Mouse (Mus musculus) midbrain, embryonic 16.5 days (tissue): ENCODE data around the gene Bckdha. TPM values are rescaled to one million over a fixed set of nuclear protein-coding genes. Genes with fewer than 3 reads are reported as not detected.
A peak's percentile ranks its signal among the peaks of the same experiment; 100 is the strongest.

Experiments used
- ATAC-seq: fragments of 200-750 bp; cut with Nextera tagmentation; 2 replicates; pipeline ENCODE4 v1.8.0; 2017; ENCODE audit warnings: moderate TSS enrichment
- H3K27ac ChIP-seq: fragments of 300-500 bp; sonication (generic); 2 replicates; pipeline ENCODE4 v1.5.1; 2014; ENCODE audit warnings: mild to moderate bottlenecking, low read length, mixed read lengths
- H3K27me3 ChIP-seq: fragments of 300-500 bp; sonication (generic); 2 replicates; pipeline ENCODE4 v1.6.1; 2014; ENCODE audit warnings: low read depth, low read length, mixed read lengths; ENCODE audit not compliant: control insufficient read depth, insufficient read depth
- H3K36me3 ChIP-seq: fragments of 300-500 bp; sonication (generic); 2 replicates; pipeline ENCODE4 v1.6.1; 2014; ENCODE audit warnings: mild to moderate bottlenecking, low read length, moderate library complexity, mixed read lengths; ENCODE audit not compliant: control insufficient read depth, insufficient read depth
- H3K4me1 ChIP-seq: fragments of 300-500 bp; sonication (generic); 2 replicates; pipeline ENCODE4 v1.6.1; 2014; ENCODE audit warnings: mild to moderate bottlenecking, low read length, mixed read lengths; ENCODE audit not compliant: control insufficient read depth, insufficient read depth
- H3K4me2 ChIP-seq: fragments of 300-500 bp; sonication (generic); 2 replicates; pipeline ENCODE4 v1.6.1; 2014; ENCODE audit warnings: mild to moderate bottlenecking, low read length, mixed read lengths
- H3K4me3 ChIP-seq: fragments of 300-500 bp; sonication (generic); 2 replicates; pipeline ENCODE4 v1.5.1; 2014; ENCODE audit warnings: low read depth, mild to moderate bottlenecking, low read length, moderate library complexity, mixed read lengths
- H3K9ac ChIP-seq: fragments of 300-500 bp; sonication (generic); 2 replicates; pipeline ENCODE4 v1.6.1; 2014; ENCODE audit warnings: low read depth, low read length, mixed read lengths
- H3K9me3 ChIP-seq: fragments of 300-500 bp; sonication (generic); replicated peaks from 2 replicates; pipeline ENCODE4 v1.6.1; 2014; ENCODE audit warnings: mild to moderate bottlenecking, low read length, mixed read lengths; ENCODE audit not compliant: control insufficient read depth, poor library complexity, severe bottlenecking
- WGBS: fragments of 180-500 bp; shearing (Covaris S2); extraction: QIAGEN DNeasy Blood & Tissue Kit; methylation state at CpG from one replicate; pipeline ENCODE4 v1.1.7; 2014; 5-methylcytosine and 5-hydroxymethylcytosine counted together
- polyA plus RNA-seq: library from polyadenylated mRNA; unstranded; fragments of >200 nt; fragmentation: Nextera tagmentation; extraction: Ambion mirVana; gene quantifications from 2 replicates; pipeline ENCODE4 v1.2.1, GENCODE M21; 2015

Bckdha gene
- polyA plus RNA-seq, 1 experiment from 2014 or later = 41.4 TPM

DNA sequence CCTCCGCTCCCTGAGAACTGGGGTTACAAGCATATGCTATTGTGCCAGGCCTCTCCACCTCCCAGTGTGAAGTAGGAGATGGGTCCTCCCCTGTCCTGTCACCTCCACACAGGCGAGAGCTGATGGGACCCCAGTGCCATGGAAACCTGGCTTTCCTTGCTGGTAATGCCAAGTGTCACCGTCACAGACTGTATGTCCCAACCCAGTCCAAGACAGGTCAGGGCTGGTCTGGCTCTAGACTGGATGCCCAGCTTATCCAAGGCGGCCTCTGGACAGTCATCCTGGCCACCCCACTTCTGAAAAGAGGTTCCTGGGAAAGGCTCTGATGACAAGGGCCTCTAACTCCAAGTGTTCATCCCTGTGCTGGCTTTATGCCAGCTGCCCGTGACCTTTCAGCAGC, 21.7 kb downstream of the Bckdha start:
- H3K4me3 ChIP-seq = no peak overlapping the region
- no peak overlapping the region for H3K27ac ChIP-seq
- H3K4me1 ChIP-seq = no peaks in the 10 kb centered on the region
- H3K36me3 ChIP-seq = peaks cover 10% of the 10 kb centered on the region; the same call in 1 of the 2 replicates
- H3K27me3 ChIP-seq = no peaks in the 10 kb centered on the region
- H3K9ac ChIP-seq = no peak overlapping the region
- WGBS = 88% methylated on average over 5 of the region's 5 CpGs
- no peak overlapping the region for H3K4me2 ChIP-seq
- no peak for ATAC-seq
- no peaks in the 10 kb centered on the region for H3K9me3 ChIP-seq

DNA sequence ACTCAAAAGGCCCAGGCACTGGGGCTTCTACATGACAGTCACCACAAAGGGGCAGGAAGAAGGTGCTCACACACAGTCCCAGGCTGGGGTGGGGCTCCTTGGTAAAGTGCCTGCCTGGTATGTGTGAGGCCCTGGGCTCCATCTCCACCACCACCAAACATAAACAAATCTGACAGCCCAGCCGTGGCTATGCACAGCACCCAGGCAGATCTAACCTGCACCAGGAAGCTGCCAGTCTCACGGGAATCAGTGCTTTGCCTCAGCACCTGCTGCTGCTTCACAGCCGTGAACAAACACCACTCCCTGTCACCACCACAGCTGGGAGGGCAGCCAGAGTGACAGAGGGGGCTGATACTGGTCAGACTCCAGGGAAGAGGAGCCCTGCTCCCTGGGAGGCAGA, 22.4 kb downstream of the Bckdha start:
- no peaks in the 10 kb centered on the region for H3K27me3 ChIP-seq
- no peaks in the 10 kb centered on the region for H3K9me3 ChIP-seq
- H3K4me2 ChIP-seq = no peak overlapping the region
- WGBS = 59% methylated on average over 3 of the region's 3 CpGs
- H3K9ac ChIP-seq = no peak overlapping the region
- no peaks in the 10 kb centered on the region for H3K4me1 ChIP-seq
- no peak overlapping the region for H3K4me3 ChIP-seq
- no peak overlapping the region for H3K27ac ChIP-seq
- ATAC-seq = no peak
- H3K36me3 ChIP-seq = peaks cover 12% of the 10 kb centered on the region; the same call in 1 of the 2 replicates

DNA sequence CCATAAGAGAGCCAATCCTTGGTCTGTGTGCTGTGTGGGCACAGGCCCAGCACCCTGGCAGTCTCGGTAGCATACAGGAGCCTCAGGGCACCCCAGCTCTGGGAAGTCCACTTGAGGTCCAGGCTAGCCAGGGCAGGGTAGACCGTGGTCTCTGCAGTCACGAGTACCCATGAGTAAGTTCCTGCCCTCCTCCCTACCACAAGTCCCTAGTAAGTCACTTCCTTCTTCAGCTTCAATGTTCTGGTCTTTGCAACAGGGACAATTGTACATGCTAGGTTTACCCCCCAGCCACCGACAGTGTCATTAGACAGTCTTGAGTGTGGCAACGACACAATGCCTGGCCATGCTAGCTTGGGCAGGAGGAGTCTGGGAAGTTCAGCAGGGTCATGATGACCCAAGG, 26.1 kb downstream of the Bckdha start:
- Histone ChIP-seq H3K27me3 (peaks cover 7% of the 10 kb centered on the region; the same call in 1 of the 2 replicates), H3K4me2 (no peak overlapping the region), H3K27ac (no peak overlapping the region), H3K36me3 (peaks cover 24% of the 10 kb centered on the region), H3K9ac (no peak overlapping the region), H3K4me3 (no peak overlapping the region), H3K4me1 (no peaks in the 10 kb centered on the region; the same call in 1 of the 2 replicates), H3K9me3 (no peaks in the 10 kb centered on the region)
- no peak for ATAC-seq
- WGBS = 98% methylated on average over 5 of the region's 5 CpGs

DNA sequence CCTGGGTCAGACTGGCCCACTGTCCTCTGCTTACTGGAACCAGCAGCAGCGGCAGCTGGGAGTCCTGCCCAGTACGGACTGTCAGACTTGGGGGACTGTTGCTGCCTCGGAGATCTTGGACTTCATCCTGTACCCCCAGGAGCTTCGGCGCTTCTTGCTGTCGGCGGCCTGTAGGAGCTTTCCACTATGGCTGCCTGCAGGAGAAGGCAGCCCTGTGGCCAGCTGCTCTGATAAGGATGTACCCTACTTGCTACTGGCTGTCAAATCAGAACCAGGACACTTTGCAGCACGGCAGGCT, 30.5 kb downstream of the Bckdha start:
- peaks cover 7% of the 10 kb centered on the region for H3K27me3 ChIP-seq
- no peak overlapping the region for H3K9ac ChIP-seq
- H3K27ac ChIP-seq = no peak overlapping the region
- ATAC-seq = no peak
- no peaks in the 10 kb centered on the region for H3K9me3 ChIP-seq
- 76% methylated on average over 8 of the region's 8 CpGs for WGBS
- peaks cover 26% of the 10 kb centered on the region for H3K36me3 ChIP-seq
- H3K4me1 ChIP-seq = peaks cover 4% of the 10 kb centered on the region; the same call in 1 of the 2 replicates
- H3K4me3 ChIP-seq = no peak overlapping the region
- H3K4me2 ChIP-seq = no peak overlapping the region

DNA sequence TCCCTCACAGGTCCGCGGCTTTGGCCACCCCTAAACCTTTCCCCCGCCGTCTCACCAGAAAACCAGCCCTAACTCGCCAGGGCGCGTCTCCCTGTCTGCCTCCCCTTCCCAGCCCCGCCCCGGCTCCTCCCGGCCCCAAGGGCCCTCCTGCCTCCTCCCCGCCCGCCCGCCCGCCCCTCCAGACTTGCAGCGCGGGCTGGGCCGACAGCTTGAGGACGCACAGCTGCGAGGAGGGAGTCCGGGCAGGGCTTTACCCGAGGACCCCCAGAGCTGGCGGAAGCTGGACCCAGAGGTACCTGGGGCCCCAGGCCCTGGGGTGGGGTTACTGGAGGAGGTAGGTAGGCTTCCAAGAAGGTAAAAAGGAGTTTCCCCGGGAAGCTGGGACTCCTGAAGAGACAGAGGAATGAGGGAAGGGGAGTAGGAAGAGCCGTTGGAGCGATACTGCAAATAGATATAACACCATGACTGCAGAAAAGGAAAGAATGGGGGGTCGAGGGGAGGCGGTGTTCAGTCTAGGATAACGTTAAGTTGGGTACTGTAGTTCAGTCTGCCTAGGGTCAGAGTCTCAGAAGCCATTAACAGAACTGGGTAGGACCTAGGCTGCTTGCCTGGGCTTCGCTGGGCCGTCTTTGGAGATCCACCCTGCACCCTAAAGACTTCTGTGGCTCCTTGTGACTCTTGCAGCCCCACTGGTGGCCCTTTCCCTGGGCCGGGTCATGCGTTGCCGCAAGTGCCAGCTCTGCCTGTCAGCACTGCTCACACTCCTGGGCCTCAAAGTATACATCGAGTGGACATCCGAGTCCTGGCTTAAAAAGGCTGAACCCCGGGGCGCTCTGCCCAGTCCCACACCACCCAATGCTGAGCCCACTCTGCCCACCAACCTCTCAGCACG, 31.1 kb downstream of the Bckdha start:
- no peak for ATAC-seq
- no peaks in the 10 kb centered on the region for H3K9me3 ChIP-seq
- H3K27ac ChIP-seq = no peak overlapping the region
- peaks cover 23% of the 10 kb centered on the region for H3K36me3 ChIP-seq
- peaks cover 7% of the 10 kb centered on the region for H3K27me3 ChIP-seq
- H3K4me3 ChIP-seq = peak overlapping the region; percentile 18
- 0 out of 2 replicates have a peak overlapping the region, but pooled peaks have one; percentile 38 for H3K9ac ChIP-seq
- WGBS = 25% methylated on average over 30 of the region's 38 CpGs
- H3K4me2 ChIP-seq = peak overlapping the region; percentile 36
- H3K4me1 ChIP-seq = peaks cover 4% of the 10 kb centered on the region; the same call in 1 of the 2 replicates

DNA sequence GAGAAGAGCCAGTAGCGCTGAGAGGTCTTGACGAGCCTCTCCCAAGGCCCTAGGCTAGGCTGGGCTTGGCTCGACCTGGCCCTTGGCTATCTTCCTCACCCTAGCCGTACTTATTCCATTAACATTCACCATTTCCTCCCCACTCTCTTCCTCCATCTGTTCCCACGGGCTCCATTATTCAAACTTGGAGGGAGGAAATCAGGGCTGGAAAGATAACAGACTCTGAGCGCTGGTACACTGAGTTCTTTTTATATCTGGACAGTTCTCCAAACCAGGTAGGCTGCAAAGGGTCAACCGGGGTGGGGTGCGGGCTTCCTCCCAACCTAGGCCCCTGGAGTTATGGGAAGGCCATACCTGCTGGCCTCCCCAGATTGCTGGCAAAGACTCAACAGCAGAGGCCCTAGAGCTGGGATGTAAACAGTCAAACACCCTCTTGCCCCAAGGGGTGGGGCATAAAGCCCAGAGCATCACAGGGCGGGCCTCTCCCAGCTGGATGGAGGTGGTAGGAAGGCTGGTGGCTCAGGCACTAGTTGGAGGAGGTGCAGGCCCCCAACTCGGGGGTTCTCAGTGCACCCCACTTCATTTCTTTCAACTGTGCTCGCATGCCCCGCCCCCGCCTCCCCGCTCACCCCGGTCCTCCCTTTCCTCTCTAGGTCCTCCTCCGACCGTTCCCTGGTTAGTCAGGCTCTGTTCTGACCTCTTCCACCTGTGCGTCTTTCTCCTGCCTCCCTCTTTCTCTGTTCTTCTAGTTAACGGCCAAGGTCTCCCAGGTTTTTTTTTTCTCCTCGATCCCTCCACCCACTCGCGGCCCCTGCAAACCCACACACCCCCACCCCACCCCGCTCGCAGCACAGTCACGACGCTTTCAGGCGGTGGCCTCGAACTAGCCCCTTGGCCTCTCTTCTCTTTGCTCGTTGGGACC, 32.0 kb downstream of the Bckdha start, which contains the start of gene B3gnt8:
TSS of gene B3gnt8 (plus strand) at position 146 of the 922 bp plus-strand sequence.
- Histone ChIP-seq H3K4me2 (peak within 1 kb of the TSS; percentile 36), H3K27ac (no peak within 1 kb of the TSS), H3K4me1 (peaks cover 4% of the 10 kb centered on the region; the same call in 1 of the 2 replicates), H3K4me3 (peak within 1 kb of the TSS; percentile 18), H3K27me3 (peaks cover 7% of the 10 kb centered on the region), H3K9ac (0 out of 2 replicates have a peak within 1 kb of the TSS, but pooled peaks have one; percentile 38), H3K36me3 (peaks cover 23% of the 10 kb centered on the region), H3K9me3 (no peaks in the 10 kb centered on the region)
- ATAC-seq = no peak
- 20% methylated on average over 29 of the region's 29 CpGs for WGBS

DNA sequence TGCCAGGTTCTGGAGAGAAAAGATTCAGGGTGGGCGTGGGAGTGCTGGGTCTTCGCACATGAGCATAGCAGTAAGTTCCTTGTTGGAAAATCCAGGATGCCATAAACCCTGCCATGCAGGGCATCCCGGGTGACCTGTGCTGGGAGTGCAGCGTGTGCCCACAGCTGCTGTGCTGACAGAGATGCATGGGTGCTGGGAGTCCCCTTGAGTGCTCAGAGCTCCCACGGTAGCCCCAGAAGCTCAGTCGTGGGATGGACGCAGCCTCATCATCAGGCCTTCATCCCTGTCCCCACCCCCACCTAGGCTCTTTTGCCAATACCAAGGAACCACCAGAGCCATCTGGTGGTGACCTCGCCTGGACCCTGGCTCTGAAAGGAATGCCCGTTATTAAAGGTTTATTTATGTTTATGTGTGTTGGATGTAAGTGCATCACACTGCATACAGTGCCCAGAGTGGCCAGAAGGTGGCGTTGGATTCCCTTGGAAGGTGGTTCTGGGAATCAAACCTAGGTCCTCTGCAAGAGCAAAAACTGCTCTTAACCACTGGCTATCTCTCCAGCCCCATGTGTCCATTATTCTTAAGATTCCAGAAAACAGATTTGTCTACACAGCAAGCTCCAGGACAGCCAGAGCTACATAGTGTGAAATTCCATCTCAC, 33.1 kb downstream of the Bckdha start:
- 80% methylated on average over 10 of the region's 10 CpGs for WGBS
- no peak for ATAC-seq
- Histone ChIP-seq H3K27ac (no peak overlapping the region), H3K9me3 (no peaks in the 10 kb centered on the region), H3K9ac (no peak overlapping the region), H3K4me1 (peaks cover 4% of the 10 kb centered on the region; the same call in 1 of the 2 replicates), H3K4me3 (no peak overlapping the region), H3K4me2 (no peak overlapping the region), H3K36me3 (peaks cover 16% of the 10 kb centered on the region), H3K27me3 (peaks cover 7% of the 10 kb centered on the region)

DNA sequence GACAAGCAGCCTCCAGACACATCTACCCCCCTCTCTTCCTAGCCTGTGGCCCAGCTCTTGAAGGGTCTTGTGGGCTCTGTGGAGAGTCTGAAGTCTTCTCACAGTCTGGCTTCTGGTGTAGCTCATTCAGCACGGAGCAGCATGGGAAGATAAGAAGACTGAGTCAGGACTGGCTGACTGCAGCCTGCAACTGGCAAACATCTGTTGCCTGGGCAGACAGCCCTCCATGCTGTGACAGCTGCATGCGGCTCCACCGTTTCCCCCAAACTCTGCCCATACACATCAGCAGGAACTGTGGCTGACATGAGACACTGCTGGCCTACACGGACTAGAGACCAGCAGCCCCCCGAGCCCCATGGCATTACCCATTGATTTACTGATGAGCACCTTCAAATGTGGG, 33.9 kb downstream of the Bckdha start:
- H3K36me3 ChIP-seq = peaks cover 8% of the 10 kb centered on the region
- WGBS = 90% methylated on average over 5 of the region's 5 CpGs
- ATAC-seq = no peak

More for the DNA sequence above, 33.9 kb downstream of the Bckdha start:
- Histone ChIP-seq H3K9ac (no peak overlapping the region), H3K4me1 (peaks cover 8% of the 10 kb centered on the region), H3K27ac (no peak overlapping the region), H3K9me3 (no peaks in the 10 kb centered on the region), H3K4me2 (no peak overlapping the region), H3K4me3 (no peak overlapping the region), H3K27me3 (peaks cover 7% of the 10 kb centered on the region)
